Comparison of ENCODE assay signal across 11 mouse cellular contexts in the genomic region with DNA sequence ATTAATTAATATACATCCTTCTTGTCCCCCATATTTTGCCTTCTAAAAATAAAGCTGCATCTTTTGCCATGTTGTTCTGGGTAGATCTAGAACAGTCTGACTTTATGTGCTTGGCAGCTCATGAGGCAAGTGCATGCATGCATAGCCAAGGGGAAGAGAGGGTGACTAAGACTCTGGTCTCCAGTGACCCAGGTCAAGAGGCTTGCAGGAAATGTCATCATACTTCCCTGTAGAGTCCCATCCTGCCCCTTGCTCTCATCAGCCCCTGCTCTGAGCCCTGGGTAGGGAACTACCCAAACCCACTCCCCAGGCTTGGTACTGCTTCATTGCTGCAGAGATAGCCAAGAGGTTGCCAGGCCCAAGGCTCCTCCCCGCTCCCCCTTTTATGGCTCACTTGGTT. TPM values are rescaled to one million over a fixed set of nuclear protein-coding genes. Genes with fewer than 3 reads are reported as not detected.
DNase-seq lines count a peak whose midpoint lies in the region; ATAC-seq and TF ChIP-seq lines count a peak whose summit lies in the region.
"Had no signal": no experiment of that assay in that cellular context is flagged by ENCODE, and none has a peak within 500 bp of the region (broad histone marks: within the 10 kb centered on the region; RNA-seq: fewer than 3 reads in every experiment).

No protein-coding gene starts in this region.

- intact Hi-C loops in heart, postnatal 10 days (cut with DNase I), result no loop called here

- H3K27me3 ChIP-seq in intestine, embryonic 15.5 days (replicated peaks), result no peaks in the 10 kb centered on the region
- H3K27me3 ChIP-seq in intestine, postnatal 0 days (replicated peaks; ENCODE audit: control insufficient read depth, insufficient read depth, low read length), result no peaks in the 10 kb centered on the region
- H3K27me3 ChIP-seq in lung, postnatal 0 days (replicated peaks; ENCODE audit: insufficient read depth, low read length), result no peaks in the 10 kb centered on the region
- no peaks in the 10 kb centered on the region for H3K27me3 ChIP-seq in stomach, embryonic 15.5 days (replicated peaks)

- peak; percentile 51 for DNase-seq in lung, postnatal 0 days (ENCODE audit: low spot score)
- DNase-seq in lung, postnatal 25 days (ENCODE audit: low spot score), result no peak
- DNase-seq in left cerebral cortex, adult 18-20 months (ENCODE audit: low spot score in 2 of 2), result no peak
- DNase-seq in heart, postnatal 10 days, result no peak
- DNase-seq: adrenal gland, postnatal 14 days; kidney, adult 18-20 months had no signal

- H3K9me3 ChIP-seq in intestine, embryonic 15.5 days, result no peaks in the 10 kb centered on the region
- no peaks in the 10 kb centered on the region for H3K9me3 ChIP-seq in intestine, postnatal 0 days (ENCODE audit: control insufficient read depth)
- no peaks in the 10 kb centered on the region for H3K9me3 ChIP-seq in lung, postnatal 0 days (ENCODE audit: low read length)
- H3K9me3 ChIP-seq in stomach, embryonic 15.5 days, result no peaks in the 10 kb centered on the region

- H3K4me1 ChIP-seq in intestine, embryonic 15.5 days (replicated peaks), result no peaks in the 10 kb centered on the region
- H3K4me1 ChIP-seq in intestine, postnatal 0 days (replicated peaks; ENCODE audit: control insufficient read depth, insufficient read depth, low read length), result no peaks in the 10 kb centered on the region
- no peaks in the 10 kb centered on the region for H3K4me1 ChIP-seq in lung, postnatal 0 days (ENCODE audit: insufficient read depth, low read depth, low read length)
- H3K4me1 ChIP-seq in stomach, embryonic 15.5 days, result 0 out of 2 replicates have a peak, but pooled peaks cover 4% of the 10 kb centered on the region

- H3K36me3 ChIP-seq in intestine, embryonic 15.5 days, result peaks cover 14% of the 10 kb centered on the region
- H3K36me3 ChIP-seq in intestine, postnatal 0 days (ENCODE audit: control insufficient read depth, insufficient read depth), result peaks cover 75% of the 10 kb centered on the region
- H3K36me3 ChIP-seq in lung, postnatal 0 days (ENCODE audit: insufficient read depth, low read length), result peaks cover 21% of the 10 kb centered on the region
- peaks cover 25% of the 10 kb centered on the region for H3K36me3 ChIP-seq in stomach, embryonic 15.5 days

- no peak for ATAC-seq in intestine, embryonic 15.5 days
- no peak for ATAC-seq in intestine, postnatal 0 days
- peak; percentile 78 for ATAC-seq in lung, postnatal 0 days
- ATAC-seq in granulocyte monocyte progenitor cell, adult 5-6 weeks (replicated peaks; ENCODE audit: poor library complexity, severe bottlenecking), result peak; percentile 87
- no peak for ATAC-seq in stomach, embryonic 15.5 days (ENCODE audit: insufficient read depth, low FRiP score, low read depth)

- H3K4me2 ChIP-seq in intestine, embryonic 15.5 days (replicated peaks), result no peak overlapping the region
- no peak overlapping the region for H3K4me2 ChIP-seq in intestine, postnatal 0 days (replicated peaks; ENCODE audit: low read depth)
- no peak overlapping the region for H3K4me2 ChIP-seq in lung, postnatal 0 days (replicated peaks; ENCODE audit: low read depth, low read length)
- H3K4me2 ChIP-seq in stomach, embryonic 15.5 days, result no peak overlapping the region

- TF ChIP-seq EP300 in lung, postnatal 0 days (IDR thresholded peaks at IDR 0.05), result no peak

- no peak for TF ChIP-seq CTCF in intestine, postnatal 0 days (IDR thresholded peaks at IDR 0.05; ENCODE audit: low read depth)
- no peak for TF ChIP-seq CTCF in lung, postnatal 0 days (IDR thresholded peaks at IDR 0.05)

- WGBS in intestine, embryonic 15.5 days, result 72% methylated on average over 1 of the region's 1 CpGs
- WGBS in intestine, postnatal 0 days, result 60% methylated on average over 1 of the region's 1 CpGs
- WGBS in lung, postnatal 0 days, result 62% methylated on average over 1 of the region's 1 CpGs
- 83% methylated on average over 1 of the region's 1 CpGs for WGBS in stomach, embryonic 15.5 days

- no peak overlapping the region for H3K4me3 ChIP-seq in intestine, embryonic 15.5 days (replicated peaks)
- no peak overlapping the region for H3K4me3 ChIP-seq in intestine, postnatal 0 days (ENCODE audit: low read depth, low read length)
- no peak overlapping the region for H3K4me3 ChIP-seq in lung, postnatal 0 days (ENCODE audit: low read depth, low read length)
- no peak overlapping the region for H3K4me3 ChIP-seq in stomach, embryonic 15.5 days (replicated peaks)
- H3K4me3 ChIP-seq: erythroblast, embryonic 14.5 days had no signal

- peak overlapping the region; percentile 23; the same call in 1 of the 2 replicates for H3K27ac ChIP-seq in intestine, embryonic 15.5 days
- H3K27ac ChIP-seq in intestine, postnatal 0 days (ENCODE audit: low read depth, low read length), result no peak overlapping the region
- 0 out of 2 replicates have a peak overlapping the region, but pooled peaks have one; percentile 40 for H3K27ac ChIP-seq in lung, postnatal 0 days (ENCODE audit: low read length)
- H3K27ac ChIP-seq in stomach, embryonic 15.5 days, result peak overlapping the region; percentile 31; the same call in 1 of the 2 replicates

- no peak overlapping the region for H3K9ac ChIP-seq in intestine, embryonic 15.5 days
- no peak overlapping the region for H3K9ac ChIP-seq in intestine, postnatal 0 days (ENCODE audit: low read depth, low read length)
- H3K9ac ChIP-seq in lung, postnatal 0 days (replicated peaks; ENCODE audit: low read depth), result no peak overlapping the region
- H3K9ac ChIP-seq in stomach, embryonic 15.5 days, result no peak overlapping the region

RNA-seq across cellular contexts. Expression of gene Atf1, which starts 23.0 kb away (rescaled TPM):
- 41.5 and 44.5 TPM in 2 replicates for polyA plus RNA-seq in intestine, embryonic 15.5 days (2015; fragmentation: Nextera tagmentation; extraction: Ambion mirVana)
- 25.3 and 29.0 TPM in 2 replicates for polyA plus RNA-seq in intestine, postnatal 0 days (2015; fragmentation: Nextera tagmentation; extraction: Ambion mirVana)
- 28.3 and 35.3 TPM in 2 replicates for polyA plus RNA-seq in lung, postnatal 0 days (2015; fragmentation: Nextera tagmentation; extraction: Ambion mirVana)
- 56.7 and 75.0 TPM in 2 replicates for total RNA-seq in granulocyte monocyte progenitor cell, adult 5-6 weeks (2014; fragmentation: Nextera tagmentation)
- total RNA-seq in granulocyte monocyte progenitor cell, adult 5-6 weeks (2017), result 62.3 and 63.0 TPM in 2 replicates
- 46.9 and 52.6 TPM in 2 replicates for polyA plus RNA-seq in stomach, embryonic 15.5 days (2015; fragmentation: Nextera tagmentation; extraction: Ambion mirVana)
- total RNA-seq in left cerebral cortex, adult 18-20 months (2021), result 10 to 100 TPM; 20.8 to 25.4 TPM
- total RNA-seq in heart, postnatal 10 days (2021), result 10 to 100 TPM; 45.8 to 52.5 TPM

Comparison
In these comparisons a context has a peak if more than half of its experiments do, and no peak if none do; other contexts are left out.
1. ATAC-seq: peak in lung, postnatal 0 days (single experiment) and granulocyte monocyte progenitor cell, adult 5-6 weeks (single experiment); none in intestine, embryonic 15.5 days (single experiment), intestine, postnatal 0 days (single experiment) and stomach, embryonic 15.5 days (single experiment).